Mouse (Mus musculus): ENCODE data around the gene Fastk.

Gene Fastk

DNA sequence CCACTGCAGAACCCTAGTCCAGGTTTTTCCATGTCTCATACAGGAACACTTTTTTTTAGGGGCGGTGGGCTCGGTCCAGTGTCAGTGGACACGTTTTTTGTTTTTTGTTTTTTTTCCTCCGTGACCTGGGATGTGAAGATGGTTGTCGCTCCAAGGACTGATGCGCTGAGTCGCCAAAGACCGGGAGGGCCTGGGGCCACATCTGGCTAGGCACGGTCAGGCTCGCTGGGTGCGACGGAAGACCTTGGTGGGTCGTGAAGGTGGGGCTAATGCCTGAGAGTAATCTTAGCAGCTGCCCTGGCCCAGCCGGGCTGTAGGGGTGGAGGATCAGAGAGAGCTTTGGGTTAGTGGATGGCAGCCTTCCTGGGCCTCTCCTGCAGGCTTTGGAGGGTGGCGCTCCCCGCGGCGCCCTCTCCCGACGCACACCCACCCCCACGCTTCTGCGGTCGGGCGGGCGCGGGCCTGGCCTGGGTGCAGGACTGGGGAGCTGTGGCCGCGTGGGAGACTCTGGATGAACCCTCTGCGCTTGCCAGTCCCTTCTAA lies 7.7 kb upstream of the Fastk start:
- DNase-seq = peak; percentile 38 to 57

GRCm38 (mm10) chr5:24452030-24452690 lies 7.1 kb upstream of the Fastk start, which contains the start of gene Agap3:
TSS of gene Agap3 (plus strand) at chr5:24452177.
- DNase-seq = peak; percentile 56 to 65

- peak; percentile 88 to 92 for DNase-seq
Measured at GRCm38 (mm10) chr5:24451264-24452029, 6.4 kb upstream of the Fastk start.

GRCm38 (mm10) chr5:24447624-24448298 lies 2.7 kb upstream of the Fastk start, which contains the start of gene Tmub1:
TSS of gene Tmub1 (minus strand) at chr5:24447854.
- DNase-seq = peak; percentile 84 to 89

DNA sequence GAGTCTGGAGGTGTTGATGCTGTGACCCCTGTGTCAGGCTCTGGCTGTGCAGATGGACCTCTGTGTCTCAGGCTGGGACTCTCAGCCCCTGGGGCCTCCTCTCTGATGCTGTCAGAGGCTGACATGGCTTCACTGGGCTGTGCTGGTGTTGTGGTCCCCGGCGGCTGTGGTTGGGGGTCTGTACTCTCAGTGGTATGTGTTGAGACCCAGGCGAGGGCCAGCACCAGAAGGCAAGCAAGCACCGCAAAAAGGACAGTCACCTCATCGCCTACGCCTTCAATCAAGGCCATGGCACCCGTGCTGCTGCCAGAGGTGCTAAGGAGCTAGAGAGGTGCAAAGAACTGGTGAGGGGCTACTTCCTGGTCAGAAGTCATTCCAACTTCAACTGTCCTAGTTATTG lies 1.5 kb upstream of the Fastk start:
- DNase-seq = no peak

- no peak for DNase-seq
Measured at GRCm38 (mm10) chr5:24445428-24446080, 467 bp upstream of the Fastk start.

DNA sequence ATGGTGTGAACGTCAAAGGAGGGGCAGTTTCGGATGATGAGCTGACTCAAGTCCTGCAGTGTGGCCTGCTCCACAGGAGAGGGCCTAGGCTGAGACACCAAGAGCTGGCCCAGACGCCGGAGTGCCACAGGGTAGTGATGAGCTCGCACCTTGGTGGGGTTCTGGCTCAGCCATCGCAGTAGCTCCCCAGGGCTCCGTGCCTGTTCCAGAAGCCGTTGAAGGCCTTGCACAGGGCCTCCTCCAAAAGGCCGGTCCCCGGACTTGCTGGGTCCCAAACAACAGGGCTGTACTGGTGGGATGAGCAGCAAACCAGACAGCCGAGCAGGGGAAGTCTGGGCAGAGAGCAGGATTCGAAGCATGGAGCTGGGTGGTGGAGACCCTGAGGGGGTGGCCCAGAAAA lies 1.2 kb downstream of the Fastk start:
- no peak for DNase-seq

GRCm38 (mm10) chr5:24443204-24443603 lies 1.9 kb downstream of the Fastk start:
- no peak for DNase-seq

- DNase-seq = no peak
Measured at GRCm38 (mm10) chr5:24442029-24442428, 3.1 kb downstream of the Fastk start.

- no peak for DNase-seq
Measured at GRCm38 (mm10) chr5:24441187-24441586, 3.9 kb downstream of the Fastk start.

DNA sequence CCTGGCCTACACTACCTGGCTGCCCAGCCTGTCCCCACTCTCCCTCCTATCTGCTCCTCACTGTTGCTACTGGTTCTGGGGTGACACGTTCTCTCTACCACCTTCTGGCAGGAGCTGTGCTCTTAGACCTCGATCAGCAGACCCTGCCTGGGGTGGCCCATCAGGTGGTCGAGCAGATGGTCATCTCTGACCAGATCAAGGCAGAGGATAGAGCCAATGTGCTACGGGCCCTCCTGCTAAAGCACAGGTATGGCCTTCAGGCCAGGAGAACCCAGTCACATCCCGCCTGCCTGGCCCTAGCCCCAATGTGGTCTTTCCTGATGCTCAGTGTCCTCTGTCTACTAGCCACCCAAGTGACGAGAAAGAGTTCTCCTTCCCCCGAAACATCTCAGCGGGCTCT lies 11.1 kb downstream of the Fastk start:
- DNase-seq = no peak

DNA sequence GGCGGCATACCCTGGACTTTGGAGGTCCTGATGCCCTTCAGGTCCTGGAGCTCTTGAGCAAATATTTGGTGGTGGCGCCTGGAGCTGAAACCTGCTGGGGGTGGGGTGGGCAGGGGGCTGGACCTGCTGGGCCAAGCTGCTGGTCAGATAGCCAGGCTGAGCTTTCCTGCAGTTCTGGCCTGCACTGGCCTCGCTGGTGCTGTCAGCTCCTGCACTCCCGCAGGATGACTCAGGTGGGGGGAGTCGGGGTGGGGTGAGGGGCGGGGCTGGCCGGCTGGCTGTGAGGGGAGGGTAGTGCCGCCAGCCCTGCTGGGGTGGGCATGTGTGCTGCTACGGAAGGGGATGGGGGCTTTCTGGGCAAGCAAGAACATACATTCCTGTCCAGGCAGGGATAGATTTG lies 16.5 kb downstream of the Fastk start:
- DNase-seq = peak in 1 of 2 experiments; percentile 45

DNA sequence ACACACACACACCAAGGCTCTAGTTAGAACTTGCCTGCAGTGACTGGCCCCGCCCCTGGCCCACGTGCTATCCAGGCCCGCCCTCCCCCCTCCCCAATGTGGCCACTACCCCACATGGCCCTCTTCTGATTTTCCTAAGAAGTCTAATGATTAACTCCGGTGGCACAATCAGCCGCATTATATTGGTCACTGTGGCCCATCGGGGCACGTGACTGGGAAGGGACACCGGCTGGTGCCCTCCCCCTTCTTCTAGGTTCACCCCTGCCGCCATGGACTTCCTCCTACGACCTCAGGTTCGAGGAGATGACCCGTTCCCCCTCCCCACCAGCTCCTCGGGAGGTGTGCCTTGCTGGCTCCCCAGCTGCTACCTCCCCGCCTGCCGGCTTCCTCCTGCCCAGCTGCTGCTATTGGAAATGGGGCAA lies 17.1 kb downstream of the Fastk start:
- peak; percentile 75 to 84 for DNase-seq

GRCm38 (mm10) chr5:24427285-24427633 lies 17.8 kb downstream of the Fastk start:
- DNase-seq = peak in 1 of 2 experiments; percentile 36

GRCm38 (mm10) chr5:24426556-24427284 lies 18.4 kb downstream of the Fastk start:
- DNase-seq = peak; percentile 39 to 41

GRCm38 (mm10) chr5:24426037-24426432 lies 19.1 kb downstream of the Fastk start:
- DNase-seq = peak; percentile 46 to 62

DNA sequence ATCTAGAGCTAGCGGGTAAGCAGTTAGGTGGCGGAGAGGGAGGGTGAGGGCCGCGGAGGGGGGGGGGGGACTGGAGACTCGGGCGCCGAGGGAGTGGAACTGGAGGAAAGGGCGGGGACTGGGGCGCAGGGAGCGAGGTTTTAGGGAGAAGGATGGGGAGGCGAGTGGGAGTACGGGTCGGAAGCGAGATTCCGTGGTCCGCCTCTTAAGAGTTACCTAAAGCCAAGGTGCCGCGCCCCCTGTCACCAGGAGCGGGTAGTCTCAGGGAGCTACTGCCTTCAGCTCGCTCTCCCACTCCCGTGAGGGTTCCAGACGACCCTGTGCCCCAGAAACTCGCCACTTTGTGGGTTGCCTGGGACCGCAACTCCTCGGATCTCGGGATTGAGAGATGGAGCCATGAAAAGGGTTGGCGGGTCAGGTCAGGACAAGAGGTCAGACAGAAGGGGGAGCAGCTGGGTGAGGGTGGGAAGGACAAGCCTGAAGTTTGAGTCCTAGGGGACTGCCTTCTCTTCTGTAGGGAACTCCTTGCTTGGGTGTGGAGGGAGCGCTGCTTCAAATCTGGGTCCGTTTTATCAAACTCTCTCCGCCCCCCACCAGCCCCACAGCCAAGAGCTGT lies 19.6 kb downstream of the Fastk start:
- peak; percentile 69 to 81 for DNase-seq

- DNase-seq = peak; percentile 91 to 95
Measured at GRCm38 (mm10) chr5:24424861-24425411, 20.2 kb downstream of the Fastk start.

DNA sequence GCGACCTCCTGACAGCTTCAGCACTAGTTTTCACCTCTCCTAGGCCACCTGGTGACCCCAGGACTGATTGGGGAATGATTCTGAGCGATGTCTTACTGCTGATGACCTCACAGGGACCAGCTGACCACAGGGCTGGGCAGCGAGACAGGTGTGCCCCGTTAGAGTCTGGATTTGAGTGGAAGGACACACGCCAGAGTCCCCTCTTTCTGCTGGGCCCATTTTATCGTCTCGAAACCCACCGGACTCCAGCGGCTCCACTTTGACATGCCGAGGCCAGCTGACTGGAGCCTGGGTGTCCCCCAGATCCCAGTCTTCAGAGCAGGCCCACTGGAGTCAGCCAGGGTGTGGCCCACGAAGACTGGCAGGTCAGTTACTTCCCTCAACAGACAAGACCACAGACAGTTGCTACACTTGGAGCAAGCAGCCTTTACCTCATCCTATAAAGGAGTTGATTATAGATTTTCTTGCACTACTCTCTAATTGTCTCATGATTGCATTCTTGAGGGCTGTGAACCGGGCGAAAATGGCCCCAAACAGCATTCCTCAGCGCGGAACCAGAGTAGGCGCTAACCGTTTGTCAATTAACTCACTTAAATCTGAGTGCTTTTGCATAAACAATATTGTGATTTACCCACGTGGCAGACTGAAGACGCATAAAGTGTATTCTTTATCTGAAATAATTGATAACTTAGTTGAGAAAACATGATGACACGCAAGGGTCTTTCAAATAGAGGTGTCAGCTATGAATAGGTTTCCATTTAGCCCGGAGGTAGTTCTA lies 20.9 kb downstream of the Fastk start:
- DNase-seq = peak in 1 of 2 experiments; percentile 53
